Mouse (Mus musculus): Measurements from ENCODE around the gene Myh8.
A peak's percentile ranks its signal among the peaks of the same experiment; 100 is the strongest.

The Myh8 gene

GRCm38 (mm10) chr11:67276601-67277174 lies at the start of gene Myh8:
Gene Myh8, plus strand, starts transcription at chr11:67277124.
- DNase-seq (ENCODE audit: low spot score) = no peak

GRCm38 (mm10) chr11:67228731-67229130 lies 48.2 kb upstream of the Myh8 start:
- no peak for DNase-seq (ENCODE audit: low spot score)

- DNase-seq (ENCODE audit: low spot score) = no peak
Measured at GRCm38 (mm10) chr11:67229166-67229565, 47.8 kb upstream of the Myh8 start.

- peak; percentile 81 for DNase-seq (ENCODE audit: low spot score)
Measured at GRCm38 (mm10) chr11:67229946-67230345, 47.0 kb upstream of the Myh8 start.

GRCm38 (mm10) chr11:67235639-67236358 lies 41.1 kb upstream of the Myh8 start:
- peak; percentile 30 for DNase-seq (ENCODE audit: low spot score)

- DNase-seq (ENCODE audit: low spot score) = no peak
Measured at GRCm38 (mm10) chr11:67236799-67237198, 40.1 kb upstream of the Myh8 start.

- DNase-seq (ENCODE audit: low spot score) = no peak
Measured at GRCm38 (mm10) chr11:67237481-67238079, 39.3 kb upstream of the Myh8 start, which contains the start of gene Myh4. Gene Myh4, plus strand, starts transcription at chr11:67238029.

GRCm38 (mm10) chr11:67241051-67241450 lies 35.9 kb upstream of the Myh8 start:
- no peak for DNase-seq (ENCODE audit: low spot score)

GRCm38 (mm10) chr11:67253691-67254090 lies 23.2 kb upstream of the Myh8 start:
- DNase-seq (ENCODE audit: low spot score) = no peak

GRCm38 (mm10) chr11:67257048-67257447 lies 19.9 kb upstream of the Myh8 start:
- DNase-seq (ENCODE audit: low spot score) = no peak

GRCm38 (mm10) chr11:67260956-67261355 lies 16.0 kb upstream of the Myh8 start:
- DNase-seq (ENCODE audit: low spot score) = no peak

- no peak for DNase-seq (ENCODE audit: low spot score)
Measured at GRCm38 (mm10) chr11:67293440-67293839, 16.5 kb downstream of the Myh8 start.

- no peak for DNase-seq (ENCODE audit: low spot score)
Measured at GRCm38 (mm10) chr11:67313733-67314452, 37.0 kb downstream of the Myh8 start.

GRCm38 (mm10) chr11:67321358-67321757 lies 44.4 kb downstream of the Myh8 start, which contains the start of gene Myh13:
Gene Myh13, plus strand, starts transcription at chr11:67321658.
- no peak for DNase-seq (ENCODE audit: low spot score)

- DNase-seq (ENCODE audit: low spot score) = no peak
Measured at GRCm38 (mm10) chr11:67326536-67326935, 49.6 kb downstream of the Myh8 start.

GRCm38 (mm10) chr11:67344556-67344955 lies 67.6 kb downstream of the Myh8 start:
- DNase-seq (ENCODE audit: low spot score) = no peak

GRCm38 (mm10) chr11:67345186-67345855 lies 68.4 kb downstream of the Myh8 start:
- no peak for DNase-seq (ENCODE audit: low spot score)

GRCm38 (mm10) chr11:67345856-67346236 lies 68.9 kb downstream of the Myh8 start:
- DNase-seq (ENCODE audit: low spot score) = no peak

GRCm38 (mm10) chr11:67350153-67350768 lies 73.3 kb downstream of the Myh8 start:
- DNase-seq (ENCODE audit: low spot score) = peak; percentile 80

- DNase-seq (ENCODE audit: low spot score) = no peak
Measured at GRCm38 (mm10) chr11:67353011-67353410, 76.1 kb downstream of the Myh8 start.

- no peak for DNase-seq (ENCODE audit: low spot score)
Measured at GRCm38 (mm10) chr11:67358031-67358430, 81.1 kb downstream of the Myh8 start.

Measured in adipocyte (in vitro differentiated cells).